In genomic region chr2:173992041-173992440, GRCm38 (mm10) we compare ENCODE assay signal across 10 mouse cellular contexts.
DNase-seq lines count a peak whose midpoint lies in the region; ATAC-seq and TF ChIP-seq lines count a peak whose summit lies in the region.
"Had no signal": no experiment of that assay in that cellular context is flagged by ENCODE, and none has a peak within 500 bp of the region (broad histone marks: within the 10 kb centered on the region; RNA-seq: fewer than 3 reads in every experiment).

No protein-coding gene starts in this region.

- no peaks in the 10 kb centered on the region for H3K36me3 ChIP-seq in intestine, embryonic 14.5 days (ENCODE audit: control insufficient read depth, insufficient read depth, low read length)
- H3K36me3 ChIP-seq in intestine, postnatal 0 days (ENCODE audit: control insufficient read depth, insufficient read depth): no peaks in the 10 kb centered on the region
- no peaks in the 10 kb centered on the region for H3K36me3 ChIP-seq in hindbrain, embryonic 15.5 days
- no peaks in the 10 kb centered on the region for H3K36me3 ChIP-seq in limb, embryonic 15.5 days
- H3K36me3 ChIP-seq: liver, embryonic 13.5 days had no signal

- no peak overlapping the region for H3K4me3 ChIP-seq in intestine, embryonic 14.5 days (ENCODE audit: low read depth, low read length)
- H3K4me3 ChIP-seq in intestine, postnatal 0 days (ENCODE audit: low read depth, low read length): no peak overlapping the region
- H3K4me3 ChIP-seq in hindbrain, embryonic 15.5 days: no peak overlapping the region
- no peak overlapping the region for H3K4me3 ChIP-seq in limb, embryonic 15.5 days
- H3K4me3 ChIP-seq: gastrocnemius, adult 2 months; liver, embryonic 13.5 days had no signal

- no peaks in the 10 kb centered on the region for H3K9me3 ChIP-seq in intestine, embryonic 14.5 days (ENCODE audit: control insufficient read depth, low read length)
- no peaks in the 10 kb centered on the region for H3K9me3 ChIP-seq in intestine, postnatal 0 days (ENCODE audit: control insufficient read depth)
- H3K9me3 ChIP-seq in hindbrain, embryonic 15.5 days: no peaks in the 10 kb centered on the region
- H3K9me3 ChIP-seq in limb, embryonic 15.5 days: no peaks in the 10 kb centered on the region
- H3K9me3 ChIP-seq: liver, embryonic 13.5 days had no signal

- 40% methylated on average over 5 of the region's 5 CpGs for WGBS in intestine, embryonic 14.5 days
- WGBS in intestine, postnatal 0 days: 62% methylated on average over 5 of the region's 5 CpGs
- WGBS in hindbrain, embryonic 15.5 days: 27% methylated on average over 5 of the region's 5 CpGs
- 35% methylated on average over 5 of the region's 5 CpGs for WGBS in limb, embryonic 15.5 days

- no peak overlapping the region for H3K4me2 ChIP-seq in intestine, embryonic 14.5 days (ENCODE audit: low read length)
- H3K4me2 ChIP-seq in intestine, postnatal 0 days (replicated peaks; ENCODE audit: low read depth): no peak overlapping the region
- H3K4me2 ChIP-seq in hindbrain, embryonic 15.5 days: no peak overlapping the region
- no peak overlapping the region for H3K4me2 ChIP-seq in limb, embryonic 15.5 days
- H3K4me2 ChIP-seq: liver, embryonic 13.5 days had no signal

- no peak for TF ChIP-seq CTCF in intestine, postnatal 0 days (IDR thresholded peaks at IDR 0.05; ENCODE audit: low read depth)

- ATAC-seq in intestine, embryonic 14.5 days (replicated peaks; ENCODE audit: low FRiP score, low TSS enrichment, low read depth): 0 out of 2 replicates have a peak, but pooled peaks have one; percentile 26
- no peak for ATAC-seq in intestine, postnatal 0 days
- ATAC-seq in hindbrain, embryonic 15.5 days (ENCODE audit: low FRiP score, low read depth): no peak
- ATAC-seq in limb, embryonic 15.5 days (ENCODE audit: insufficient number of reproducible peaks, low FRiP score, low TSS enrichment, low read depth): no peak
- ATAC-seq in cerebellum, adult (ENCODE audit: insufficient number of reproducible peaks, low FRiP score, low TSS enrichment): no peak

- no peak overlapping the region for H3K9ac ChIP-seq in intestine, embryonic 14.5 days (ENCODE audit: low read length)
- H3K9ac ChIP-seq in intestine, postnatal 0 days (ENCODE audit: low read depth, low read length): no peak overlapping the region
- H3K9ac ChIP-seq in hindbrain, embryonic 15.5 days: no peak overlapping the region
- no peak overlapping the region for H3K9ac ChIP-seq in limb, embryonic 15.5 days
- H3K9ac ChIP-seq: liver, embryonic 13.5 days had no signal

- no peak for DNase-seq in intestine, embryonic 14.5 days (ENCODE audit: low spot score)
- peak; percentile 74 for DNase-seq in embryo, embryonic 10.5 days (ENCODE audit: low spot score)
- DNase-seq in adrenal gland, adult 2 months: no peak
- DNase-seq in cerebellum, postnatal 14 days: no peak
- DNase-seq: gastrocnemius, adult 2 months; liver, embryonic 13.5 days had no signal

- no peaks in the 10 kb centered on the region for H3K27me3 ChIP-seq in intestine, embryonic 14.5 days (replicated peaks; ENCODE audit: control insufficient read depth, insufficient read depth, low read length)
- no peaks in the 10 kb centered on the region for H3K27me3 ChIP-seq in intestine, postnatal 0 days (replicated peaks; ENCODE audit: control insufficient read depth, insufficient read depth, low read length)
- H3K27me3 ChIP-seq in hindbrain, embryonic 15.5 days: no peaks in the 10 kb centered on the region
- no peaks in the 10 kb centered on the region for H3K27me3 ChIP-seq in limb, embryonic 15.5 days
- H3K27me3 ChIP-seq: liver, embryonic 13.5 days had no signal

- H3K27ac ChIP-seq in intestine, embryonic 14.5 days (ENCODE audit: low read depth): no peak overlapping the region; the same call in 1 of the 2 replicates
- H3K27ac ChIP-seq in intestine, postnatal 0 days (ENCODE audit: low read depth, low read length): no peak overlapping the region
- H3K27ac ChIP-seq in hindbrain, embryonic 15.5 days (replicated peaks): 0 out of 2 replicates have a peak overlapping the region, but pooled peaks have one; percentile 25
- H3K27ac ChIP-seq in limb, embryonic 15.5 days: peak overlapping the region; percentile 22; the same call in 1 of the 2 replicates
- H3K27ac ChIP-seq: gastrocnemius, adult 2 months; liver, embryonic 13.5 days had no signal

- peaks cover 22% of the 10 kb centered on the region for H3K4me1 ChIP-seq in intestine, embryonic 14.5 days (replicated peaks; ENCODE audit: control insufficient read depth, insufficient read depth, low read length)
- no peaks in the 10 kb centered on the region for H3K4me1 ChIP-seq in intestine, postnatal 0 days (replicated peaks; ENCODE audit: control insufficient read depth, insufficient read depth, low read length)
- H3K4me1 ChIP-seq in hindbrain, embryonic 15.5 days (replicated peaks): peaks cover 29% of the 10 kb centered on the region
- H3K4me1 ChIP-seq in limb, embryonic 15.5 days: peaks cover 25% of the 10 kb centered on the region
- H3K4me1 ChIP-seq: liver, embryonic 13.5 days had no signal

Comparison
In these comparisons a context has a peak if more than half of its experiments do, and no peak if none do; other contexts are left out.
1. H3K27ac ChIP-seq: peak in hindbrain, embryonic 15.5 days (single experiment) and limb, embryonic 15.5 days (single experiment); none in intestine, embryonic 14.5 days (single experiment) and intestine, postnatal 0 days (single experiment).